Mouse (Mus musculus) CH12.LX (cell line): ENCODE measurements around the gene Morc2a. TPM values are rescaled to one million over a fixed set of nuclear protein-coding genes. Genes with fewer than 3 reads are reported as not detected.

Experiments
- DNase-seq: peaks from one replicate; pipeline ENCODE4 v3.0.0-alpha.2; 2013; ENCODE audit errors: extremely low read depth
- H3K27ac ChIP-seq: 2 replicates; pipeline ENCODE4 v1.5.1; 2012; ENCODE audit warnings: low read depth, mild to moderate bottlenecking, control low read depth, moderate library complexity; ENCODE audit not compliant: insufficient read depth
- H3K27me3 ChIP-seq: replicated peaks from 2 replicates; pipeline ENCODE3; 2012; ENCODE audit warnings: inconsistent platforms
- H3K36me3 ChIP-seq, 2 experiments: replicated peaks in 1 of 2; 2 replicates each; pipeline versions ENCODE3 to v1.6.1; 2012; ENCODE audit warnings: inconsistent platforms in 1 of 2, low read length in 1 of 2, mild to moderate bottlenecking in 1 of 2, mixed read lengths in 1 of 2, moderate library complexity in 1 of 2; ENCODE audit not compliant: control insufficient read depth in 1 of 2, insufficient read depth in 1 of 2
- H3K4me1 ChIP-seq, 2 experiments: 2 replicates each; pipeline ENCODE4 v1.6.1; 2012; ENCODE audit warnings: inconsistent platforms in 1 of 2, moderate library complexity in 1 of 2; ENCODE audit not compliant: insufficient read depth in 2 of 2, control insufficient read depth in 1 of 2
- H3K4me2 ChIP-seq: 2 replicates; pipeline ENCODE4 v1.6.1; 2012; ENCODE audit warnings: low read depth, mild to moderate bottlenecking, control low read depth; ENCODE audit not compliant: poor library complexity, insufficient read depth, severe bottlenecking
- H3K4me3 ChIP-seq, 3 experiments: fragments of 150-350 bp in 1 of 3; sonication (generic) in 1 of 3; replicated peaks in 1 of 3; 2 replicates each; pipeline versions ENCODE3 to v1.5.1; 2011 to 2012; ENCODE audit warnings: low read depth in 2 of 3, low read length in 2 of 3, mild to moderate bottlenecking in 2 of 3, moderate library complexity in 2 of 3, control low read depth in 1 of 3, improper control_type of control experiment in 1 of 3, inconsistent platforms in 1 of 3, mixed read lengths in 1 of 3; ENCODE audit not compliant: poor library complexity in 1 of 3
- H3K79me2 ChIP-seq: replicated peaks from 2 replicates; pipeline ENCODE4 v1.6.1; 2012; ENCODE audit warnings: mild to moderate bottlenecking, moderate library complexity; ENCODE audit not compliant: control insufficient read depth, poor library complexity, insufficient read depth, severe bottlenecking; ENCODE audit errors: extremely low read depth
- H3K9ac ChIP-seq: 2 replicates; pipeline ENCODE4 v1.6.1; 2012; ENCODE audit warnings: low read depth, mild to moderate bottlenecking, control low read depth, moderate library complexity; ENCODE audit not compliant: insufficient read depth
- H3K9me3 ChIP-seq: replicated peaks from 2 replicates; pipeline ENCODE3; 2012; ENCODE audit warnings: low read length, inconsistent platforms, mixed read lengths
- BHLHE40 ChIP-seq: IDR thresholded peaks from 2 replicates; pipeline ENCODE4 v1.6.1; 2011; ENCODE audit warnings: mild to moderate bottlenecking, low read depth, low read length, improper control_type of control experiment
- CHD1 ChIP-seq: IDR thresholded peaks from 2 replicates; pipeline ENCODE4 v1.6.1; 2012; ENCODE audit warnings: low read depth, low read length, improper control_type of control experiment, inconsistent platforms
- CHD2 ChIP-seq: IDR thresholded peaks from 2 replicates; pipeline ENCODE4 v1.6.1; 2011; ENCODE audit warnings: low read length, improper control_type of control experiment
- CTCF ChIP-seq, 2 experiments: IDR thresholded peaks in 1 of 2; conservative IDR thresholded peaks in 1 of 2; 2 replicates each; pipeline ENCODE4 v1.5.1; 2011 to 2012; ENCODE audit warnings: low read depth in 2 of 2, low read length in 2 of 2, improper control_type of control experiment in 1 of 2, inconsistent platforms in 1 of 2, mild to moderate bottlenecking in 1 of 2, moderate library complexity in 1 of 2
- E2F4 ChIP-seq: IDR thresholded peaks from 2 replicates; pipeline ENCODE4 v1.6.1; 2011; ENCODE audit warnings: low read depth, low read length, improper control_type of control experiment; ENCODE audit not compliant: insufficient replicate concordance
- ELF1 ChIP-seq: IDR thresholded peaks from 2 replicates; pipeline ENCODE4 v1.6.1; 2014; ENCODE audit warnings: low read depth, mild to moderate bottlenecking, inconsistent platforms, low read length, improper control_type of control experiment
- ETS1 ChIP-seq: conservative IDR thresholded peaks from 2 replicates; pipeline ENCODE4 v1.6.1; 2012; ENCODE audit warnings: low read depth, mild to moderate bottlenecking, inconsistent platforms, low read length, improper control_type of control experiment, moderate library complexity
- GABPA ChIP-seq: IDR thresholded peaks from 2 replicates; pipeline ENCODE4 v1.6.1; 2012; ENCODE audit warnings: low read depth, low read length, improper control_type of control experiment, inconsistent platforms; ENCODE audit not compliant: insufficient replicate concordance
- IRF4 ChIP-seq: IDR thresholded peaks from 2 replicates; pipeline ENCODE4 v1.6.1; 2014; ENCODE audit warnings: low read depth, mild to moderate bottlenecking, inconsistent platforms, low read length, improper control_type of control experiment
- JUN ChIP-seq: IDR thresholded peaks from 2 replicates; pipeline ENCODE4 v1.6.1; 2011; ENCODE audit warnings: low read depth, mild to moderate bottlenecking, low read length, improper control_type of control experiment, moderate library complexity; ENCODE audit not compliant: insufficient read depth
- JUND ChIP-seq: conservative IDR thresholded peaks from 2 replicates; pipeline ENCODE4 v1.6.1; 2011; ENCODE audit warnings: low read depth, low read length, improper control_type of control experiment
- MAFK ChIP-seq: IDR thresholded peaks from 2 replicates; pipeline ENCODE4 v1.6.1; 2011; ENCODE audit warnings: low read length, improper control_type of control experiment; ENCODE audit not compliant: insufficient replicate concordance
- MAX ChIP-seq: IDR thresholded peaks from 2 replicates; pipeline ENCODE4 v1.6.1; 2011; ENCODE audit warnings: low read length, improper control_type of control experiment
- MEF2A ChIP-seq: IDR thresholded peaks from 2 replicates; pipeline ENCODE4 v1.6.1; 2014; ENCODE audit warnings: low read depth, mild to moderate bottlenecking, inconsistent platforms, low read length, improper control_type of control experiment, borderline replicate concordance
- MYC ChIP-seq: IDR thresholded peaks from 2 replicates; pipeline ENCODE4 v1.6.1; 2011; ENCODE audit warnings: low read depth, mild to moderate bottlenecking, improper control_type of control experiment, low read length
- NELFE ChIP-seq: IDR thresholded peaks from 2 replicates; pipeline ENCODE4 v1.6.1; 2011; ENCODE audit warnings: low read depth, low read length, improper control_type of control experiment
- NRF1 ChIP-seq: IDR thresholded peaks from 2 replicates; pipeline ENCODE4 v1.6.1; 2014; ENCODE audit warnings: low read depth, mild to moderate bottlenecking, inconsistent platforms, low read length, improper control_type of control experiment, moderate library complexity
- SMC3 ChIP-seq: IDR thresholded peaks from 2 replicates; pipeline ENCODE4 v1.6.1; 2011; ENCODE audit warnings: low read depth, low read length, improper control_type of control experiment
- TBP ChIP-seq: conservative IDR thresholded peaks from 2 replicates; pipeline ENCODE4 v1.6.1; 2011; ENCODE audit warnings: low read depth, low read length, improper control_type of control experiment
- TCF12 ChIP-seq: IDR thresholded peaks from 2 replicates; pipeline ENCODE4 v1.6.1; 2014; ENCODE audit warnings: low read depth, mild to moderate bottlenecking, inconsistent platforms, low read length, improper control_type of control experiment
- USF2 ChIP-seq: conservative IDR thresholded peaks from 2 replicates; pipeline ENCODE4 v1.6.1; 2011; ENCODE audit warnings: low read depth, low read length, improper control_type of control experiment
- ZMIZ1 ChIP-seq: IDR thresholded peaks from 2 replicates; pipeline ENCODE4 v1.6.1; 2012; ENCODE audit warnings: low read depth, mild to moderate bottlenecking, inconsistent platforms, low read length, improper control_type of control experiment
- ZNF384 ChIP-seq: IDR thresholded peaks from 2 replicates; pipeline ENCODE4 v1.6.1; 2012; ENCODE audit warnings: low read depth, low read length, improper control_type of control experiment, inconsistent platforms
- dilution Hi-C: fragments of 300-500 bp; cut with MboI; formaldehyde crosslinking; loops from 2 replicates; pipeline ENCODE4 v1.14.3; 2020; ENCODE audit warnings: low sequenced_read_pairs; ENCODE audit not compliant: extremely low pct_unique_long_range_greater_than_20kb, extremely low pct_ligation_motif_present
- in situ Hi-C: fragments of 300-500 bp; cut with MboI; formaldehyde crosslinking; loops from 3 replicates; pipeline ENCODE4 v1.14.3; 2019; ENCODE audit warnings: low sequenced_read_pairs, low pct_ligation_motif_present, low pct_unique_long_range_greater_than_20kb, mixed read lengths
- polyA plus RNA-seq: library from polyadenylated mRNA; unstranded; fragments of >175 nt; gene quantifications from 2 replicates; pipeline ENCODE4 v1.2.1, GENCODE M21; 2012; ENCODE audit warnings: low read depth; ENCODE audit not compliant: insufficient read length
- total RNA-seq, 2 experiments: library from RNA; depleted of rRNA; stranded (reverse); fragments of 300-350 nt in 1 of 2; fragments of >200 nt in 1 of 2; gene quantifications; 2 replicates each; pipeline ENCODE4 v1.2.3; 2012 to 2014

Morc2a gene
- total and polyA plus RNA-seq, 3 experiments = 28.1 to 44.1 (median 28.2) TPM

DNA sequence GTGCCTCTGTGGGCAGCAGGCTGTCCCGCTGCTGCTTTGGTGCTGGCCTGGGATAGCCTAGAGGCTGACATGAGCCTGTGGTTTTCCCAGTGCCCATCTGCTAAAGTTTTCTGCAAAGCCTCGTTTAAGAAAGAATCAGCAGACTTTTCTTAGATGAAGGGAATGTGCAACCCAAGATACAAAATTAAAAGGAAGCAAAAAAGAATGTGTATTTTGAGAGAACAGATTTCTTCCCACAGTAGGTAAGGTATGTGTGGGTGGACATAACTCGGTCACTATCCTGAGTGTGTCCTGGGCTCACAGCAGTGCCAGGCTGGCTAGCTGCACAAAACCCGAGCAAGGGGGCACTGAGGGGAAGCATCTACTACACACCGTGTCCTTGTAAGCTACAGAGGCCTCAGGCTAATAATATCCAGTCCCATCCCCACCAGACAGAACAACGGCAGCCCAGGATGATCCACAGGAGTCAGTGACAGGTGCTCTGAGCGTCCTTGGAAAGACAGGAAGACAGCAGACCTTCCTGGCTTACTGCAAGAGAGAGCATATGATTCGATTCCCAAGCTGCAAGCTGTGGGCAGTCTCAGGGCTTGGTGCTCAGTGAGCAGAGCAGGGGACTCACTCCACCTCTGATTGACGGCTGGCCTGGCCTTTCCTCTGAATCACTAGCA lies 78.6 kb downstream of the Morc2a start:
- H3K4me1 ChIP-seq = peaks cover 0 to 10% of the 10 kb centered on the region in 2 experiments; a peak in 2 of 4 replicates
- TF ChIP-seq ELF1 (no peak), BHLHE40 (no peak), NRF1 (no peak), GABPA (no peak), NELFE (no peak), JUND (no peak), CHD2 (no peak), MAX (no peak), E2F4 (no peak), JUN (no peak), SMC3 (no peak), IRF4 (no peak), MAFK (no peak), ETS1 (no peak)
- H3K27ac ChIP-seq = no peak overlapping the region
- DNase-seq = no peak
- dilution Hi-C loops = no loop called here
- H3K79me2 ChIP-seq = no peaks in the 10 kb centered on the region
- in situ Hi-C loops = no loop called here
- H3K9ac ChIP-seq = no peak overlapping the region
- no peaks in the 10 kb centered on the region for H3K36me3 ChIP-seq
- H3K9me3 ChIP-seq = no peaks in the 10 kb centered on the region
- peaks cover 55% of the 10 kb centered on the region for H3K27me3 ChIP-seq
- no peak overlapping the region for H3K4me3 ChIP-seq
- H3K4me2 ChIP-seq = no peak overlapping the region

DNA sequence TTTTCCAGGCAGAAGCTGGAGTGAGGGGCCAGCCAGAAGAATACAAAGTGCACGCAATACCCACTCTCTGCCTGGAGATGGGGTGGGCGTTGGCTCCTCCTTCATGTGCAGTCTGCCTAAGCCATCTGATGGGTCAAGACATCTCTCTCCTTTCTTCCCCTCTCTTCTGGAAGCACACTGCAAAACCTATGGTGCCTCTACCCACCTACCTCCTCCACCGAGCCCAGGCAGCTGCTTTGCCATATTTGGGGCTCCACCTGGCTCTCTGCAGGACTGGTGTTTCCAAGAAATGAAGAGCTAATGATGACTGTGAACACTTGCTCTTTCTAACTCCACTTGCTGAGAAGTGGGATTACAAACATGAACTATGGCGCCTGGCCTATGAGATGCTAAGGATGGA lies 82.5 kb downstream of the Morc2a start:
- Histone ChIP-seq H3K4me2 (no peak overlapping the region), H3K9ac (no peak overlapping the region), H3K9me3 (no peaks in the 10 kb centered on the region), H3K4me1 (peaks cover 0 to 10% of the 10 kb centered on the region in 2 experiments; a peak in 2 of 4 replicates), H3K27ac (no peak overlapping the region), H3K79me2 (no peaks in the 10 kb centered on the region), H3K36me3 (no peaks in the 10 kb centered on the region), H3K27me3 (peaks cover 26% of the 10 kb centered on the region), H3K4me3 (no peak overlapping the region)
- in situ Hi-C loops = no loop called here
- TF ChIP-seq TBP = no peak
- no peak for TF ChIP-seq IRF4
- no peak for TF ChIP-seq CHD1
- TF ChIP-seq MYC = no peak
- no peak for TF ChIP-seq JUND
- no peak for TF ChIP-seq MEF2A
- TF ChIP-seq ZNF384 = no peak
- TF ChIP-seq USF2 = no peak
- TF ChIP-seq BHLHE40 = no peak
- no peak for TF ChIP-seq ZMIZ1
- no peak for TF ChIP-seq CTCF (conservative IDR thresholded peaks at IDR 0.05 in 1 of 2, IDR thresholded peaks at IDR 0.05 in 1 of 2; ENCODE audit: low read depth in 2 of 2, low read length in 2 of 2)
- TF ChIP-seq CHD2 = no peak
- no peak for TF ChIP-seq TCF12
- dilution Hi-C loops = no loop called here
- DNase-seq = no peak
